Mouse (Mus musculus): ENCODE measurements around the gene Zdhhc8.
"Not testable (repeated sequence)": the region's sequence is repeated elsewhere in the genome, so short reads cannot be mapped to it uniquely, and the experiment has no call there.

The Zdhhc8 gene

DNA sequence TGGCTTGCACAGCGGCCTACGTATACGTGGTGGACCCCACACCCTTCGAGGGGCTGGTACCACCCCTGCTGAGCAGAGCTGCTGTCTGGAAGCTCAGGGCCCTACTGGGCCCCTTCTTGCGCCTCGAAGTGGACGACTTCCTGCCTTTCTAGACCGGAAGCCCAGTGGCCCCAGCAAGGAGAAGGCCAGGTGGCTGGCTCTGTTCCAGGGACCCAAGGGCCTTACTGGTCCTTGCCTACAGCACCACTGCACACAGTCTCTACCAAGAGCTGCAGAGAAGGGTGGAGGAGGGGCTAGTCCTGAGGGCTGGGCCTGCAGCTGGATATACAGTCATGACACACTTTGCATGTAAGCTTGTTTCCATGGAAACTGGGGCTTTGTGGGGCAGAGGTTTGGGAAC lies 14.9 kb downstream of the Zdhhc8 start:
- Histone ChIP-seq H3K36me3 (ENCODE audit: control insufficient read depth, insufficient read depth, low read length, poor library complexity, severe bottlenecking) (peaks cover 5% of the 10 kb centered on the region; the same call in 1 of the 2 replicates), H3K27me3 (ENCODE audit: control insufficient read depth, insufficient read depth, low read length, poor library complexity, severe bottlenecking) (no peaks in the 10 kb centered on the region)
- peak; percentile 14 for DNase-seq (ENCODE audit: low read depth, low spot score)

DNA sequence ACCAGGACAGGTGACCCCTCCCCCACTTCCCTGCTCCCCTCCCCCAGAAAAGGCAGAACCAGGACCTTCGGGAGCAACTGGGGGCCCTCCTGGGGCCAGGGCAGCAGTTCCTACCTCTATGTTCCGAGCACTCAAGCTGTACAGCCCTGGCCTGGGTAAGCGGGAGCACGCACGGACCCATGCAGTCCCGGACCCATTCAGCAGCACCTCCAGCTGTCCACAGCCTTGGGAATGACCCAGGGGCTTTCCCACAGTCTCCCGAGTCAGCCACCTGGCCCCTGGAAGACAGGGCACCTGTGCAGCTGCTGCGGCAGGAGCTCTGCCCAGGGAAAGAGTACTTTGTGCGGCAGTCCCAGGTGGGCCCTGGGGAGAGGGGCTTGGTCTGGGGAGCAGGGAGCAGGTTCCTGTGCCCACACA lies 16.3 kb downstream of the Zdhhc8 start:
- no peaks in the 10 kb centered on the region for H3K27me3 ChIP-seq (ENCODE audit: control insufficient read depth, insufficient read depth, low read length, poor library complexity, severe bottlenecking)
- DNase-seq (ENCODE audit: low read depth, low spot score), result no peak
- peaks cover 2% of the 10 kb centered on the region; the same call in 1 of the 2 replicates for H3K36me3 ChIP-seq (ENCODE audit: control insufficient read depth, insufficient read depth, low read length, poor library complexity, severe bottlenecking)

- H3K27me3 ChIP-seq (ENCODE audit: control insufficient read depth, insufficient read depth, low read length, poor library complexity, severe bottlenecking), result no peaks in the 10 kb centered on the region
- peaks cover under 1% of the 10 kb centered on the region; the same call in 1 of the 2 replicates for H3K36me3 ChIP-seq (ENCODE audit: control insufficient read depth, insufficient read depth, low read length, poor library complexity, severe bottlenecking)
- DNase-seq (ENCODE audit: low read depth, low spot score), result no peak
Observed at GRCm38 (mm10) chr16:18217579-18217978, 17.4 kb downstream of the Zdhhc8 start, which contains the start of gene Ccdc188. Ccdc188 (plus strand) TSS chr16:18217879.

DNA sequence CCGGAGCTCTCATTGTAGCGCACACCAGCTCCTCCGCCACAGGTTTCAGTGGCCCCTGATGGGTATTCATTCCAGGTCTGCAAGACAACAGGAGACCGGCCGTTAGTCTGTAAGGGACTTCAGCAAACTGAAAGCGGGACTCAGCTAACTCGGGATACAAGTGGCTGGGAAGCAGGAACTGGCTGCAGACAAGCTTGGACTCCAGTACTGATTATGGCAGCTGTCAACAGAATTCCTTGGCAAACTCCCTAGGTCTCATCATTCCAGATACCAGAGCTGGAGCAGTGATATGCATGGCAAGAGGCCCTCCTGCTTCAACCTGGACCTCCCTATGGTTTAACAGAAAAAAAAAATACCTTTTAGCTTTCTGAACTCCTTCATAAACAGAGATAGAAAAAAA lies 20.1 kb downstream of the Zdhhc8 start:
- DNase-seq (ENCODE audit: low read depth, low spot score), result no peak
- Histone ChIP-seq H3K36me3 (ENCODE audit: control insufficient read depth, insufficient read depth, low read length, poor library complexity, severe bottlenecking) (no peaks in the 10 kb centered on the region), H3K27me3 (ENCODE audit: control insufficient read depth, insufficient read depth, low read length, poor library complexity, severe bottlenecking) (no peaks in the 10 kb centered on the region)

DNA sequence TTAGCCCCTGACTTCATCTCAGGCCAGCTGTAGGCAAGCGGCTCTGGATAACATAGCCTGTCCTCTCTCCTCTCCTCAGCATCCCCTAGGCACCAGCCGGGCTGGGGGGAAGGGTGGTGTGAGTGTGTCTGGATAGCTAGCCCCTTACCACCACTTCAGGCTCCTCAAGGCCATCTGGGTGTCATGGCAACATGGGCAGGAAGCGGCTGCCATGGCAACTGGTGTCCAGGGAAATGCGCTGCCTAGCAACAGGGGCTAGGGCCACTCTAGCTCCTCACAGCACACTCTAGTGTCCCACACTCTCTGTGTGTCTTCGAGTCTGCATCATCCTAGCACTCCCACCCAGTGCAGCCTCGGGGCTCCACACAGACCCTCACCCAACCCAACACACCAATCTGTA lies 21.2 kb downstream of the Zdhhc8 start:
- Histone ChIP-seq H3K36me3 (ENCODE audit: control insufficient read depth, insufficient read depth, low read length, poor library complexity, severe bottlenecking) (no peaks in the 10 kb centered on the region), H3K27me3 (ENCODE audit: control insufficient read depth, insufficient read depth, low read length, poor library complexity, severe bottlenecking) (no peaks in the 10 kb centered on the region)
- DNase-seq (ENCODE audit: low read depth, low spot score), result no peak

- no peaks in the 10 kb centered on the region for H3K36me3 ChIP-seq (ENCODE audit: control insufficient read depth, insufficient read depth, low read length, poor library complexity, severe bottlenecking)
- DNase-seq (ENCODE audit: low read depth, low spot score), result peak; percentile 82
Observed at GRCm38 (mm10) chr16:18211417-18212171, 23.3 kb downstream of the Zdhhc8 start.

GRCm38 (mm10) chr16:18210701-18211416 lies 24.1 kb downstream of the Zdhhc8 start:
- DNase-seq (ENCODE audit: low read depth, low spot score), result peak; percentile 58
- H3K36me3 ChIP-seq (ENCODE audit: control insufficient read depth, insufficient read depth, low read length, poor library complexity, severe bottlenecking), result no peaks in the 10 kb centered on the region
- no peaks in the 10 kb centered on the region for H3K27me3 ChIP-seq (ENCODE audit: control insufficient read depth, insufficient read depth, low read length, poor library complexity, severe bottlenecking)

More at GRCm38 (mm10) chr16:18211417-18212171, 23.3 kb downstream of the Zdhhc8 start:
- H3K27me3 ChIP-seq (ENCODE audit: control insufficient read depth, insufficient read depth, low read length, poor library complexity, severe bottlenecking), result no peaks in the 10 kb centered on the region

- H3K36me3 ChIP-seq (ENCODE audit: control insufficient read depth, insufficient read depth, low read length, poor library complexity, severe bottlenecking), result no peaks in the 10 kb centered on the region
- no peak for DNase-seq (ENCODE audit: low read depth, low spot score)
- no peaks in the 10 kb centered on the region for H3K27me3 ChIP-seq (ENCODE audit: control insufficient read depth, insufficient read depth, low read length, poor library complexity, severe bottlenecking)
Observed at GRCm38 (mm10) chr16:18203430-18204091, 31.4 kb downstream of the Zdhhc8 start.

DNA sequence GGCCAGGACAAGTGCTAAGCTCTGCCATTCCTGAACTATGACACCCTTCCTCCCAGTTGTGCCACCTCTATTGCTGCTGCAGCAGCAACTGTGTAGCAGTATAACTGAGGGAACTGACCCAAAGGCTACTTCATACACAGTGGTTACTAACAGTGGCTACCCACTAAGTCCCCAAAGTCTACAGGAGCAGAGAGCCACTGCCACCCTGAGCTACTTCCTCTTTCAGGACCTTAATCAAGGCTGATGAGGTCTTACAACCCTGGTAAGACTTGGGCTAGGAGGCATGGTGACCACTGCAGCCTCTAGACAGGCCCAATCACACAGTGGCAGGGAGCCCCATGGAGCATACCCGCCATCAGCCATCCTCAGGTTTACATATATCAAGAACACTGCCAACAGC lies 32.9 kb downstream of the Zdhhc8 start:
- Histone ChIP-seq H3K36me3 (ENCODE audit: control insufficient read depth, insufficient read depth, low read length, poor library complexity, severe bottlenecking) (no peaks in the 10 kb centered on the region), H3K27me3 (ENCODE audit: control insufficient read depth, insufficient read depth, low read length, poor library complexity, severe bottlenecking) (no peaks in the 10 kb centered on the region)
- DNase-seq (ENCODE audit: low read depth, low spot score), result no peak

- Histone ChIP-seq H3K27me3 (ENCODE audit: control insufficient read depth, insufficient read depth, low read length, poor library complexity, severe bottlenecking) (no peaks in the 10 kb centered on the region), H3K36me3 (ENCODE audit: control insufficient read depth, insufficient read depth, low read length, poor library complexity, severe bottlenecking) (no peaks in the 10 kb centered on the region)
- no peak for DNase-seq (ENCODE audit: low read depth, low spot score)
Observed at GRCm38 (mm10) chr16:18201620-18202019, 33.3 kb downstream of the Zdhhc8 start.

DNA sequence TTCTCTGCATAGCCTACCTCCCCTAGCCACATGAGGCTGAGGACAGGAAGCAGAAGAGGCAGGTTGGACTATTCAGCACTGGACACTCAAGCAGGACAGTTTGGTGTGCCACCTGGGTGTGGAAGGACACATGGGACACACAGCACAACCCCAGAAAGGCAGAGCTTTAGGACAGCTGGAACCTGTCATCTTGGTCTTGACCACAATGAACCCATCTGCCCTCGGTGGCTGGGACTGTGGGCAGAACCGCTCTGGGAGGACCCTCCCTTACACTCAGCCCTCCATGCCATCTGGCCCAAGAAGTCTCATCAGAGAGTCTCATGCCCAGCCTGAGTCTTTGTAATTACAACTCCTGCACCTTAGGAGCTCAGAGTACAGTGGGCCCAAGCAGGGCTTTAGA lies 34.9 kb downstream of the Zdhhc8 start:
- no peak for DNase-seq (ENCODE audit: low read depth, low spot score)
- Histone ChIP-seq H3K27me3 (ENCODE audit: control insufficient read depth, insufficient read depth, low read length, poor library complexity, severe bottlenecking) (no peaks in the 10 kb centered on the region), H3K36me3 (ENCODE audit: control insufficient read depth, insufficient read depth, low read length, poor library complexity, severe bottlenecking) (no peaks in the 10 kb centered on the region)

DNA sequence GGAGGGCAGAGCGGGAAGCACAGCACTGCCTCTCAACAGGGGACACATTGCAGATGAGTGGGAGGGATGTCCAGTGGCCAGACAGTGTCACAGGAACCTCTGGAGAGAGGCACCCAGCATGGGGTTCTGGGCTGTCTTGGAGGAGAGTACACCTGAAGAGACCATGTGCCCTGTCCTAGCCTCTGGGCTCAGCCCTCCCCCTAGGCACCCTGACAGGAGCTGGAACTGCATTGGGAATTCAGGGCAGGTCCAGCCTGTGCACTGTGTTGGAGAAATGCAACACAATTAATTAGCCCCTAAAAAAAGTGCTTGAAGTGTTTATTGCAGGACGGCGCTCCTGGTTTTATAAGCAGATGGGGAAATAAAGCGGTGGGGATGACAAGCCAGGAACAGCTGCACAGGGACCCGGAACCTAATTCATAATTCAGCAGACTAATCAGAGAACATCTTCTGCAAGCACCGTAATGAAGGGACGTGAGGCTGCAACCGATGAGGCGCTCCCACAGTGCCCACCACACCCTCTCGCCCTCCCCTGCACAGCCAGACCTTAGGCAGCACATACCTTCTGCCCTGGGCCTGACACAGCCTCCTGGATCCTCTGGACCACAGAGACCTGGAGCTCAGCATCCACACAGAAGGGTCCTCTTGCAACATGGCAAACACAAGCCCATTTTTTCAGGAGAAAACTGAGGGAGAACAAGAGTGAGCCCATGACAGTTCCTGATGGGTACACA lies 36.4 kb downstream of the Zdhhc8 start:
- H3K27me3 ChIP-seq (ENCODE audit: control insufficient read depth, insufficient read depth, low read length, poor library complexity, severe bottlenecking), result no peaks in the 10 kb centered on the region
- no peak for DNase-seq (ENCODE audit: low read depth, low spot score)
- H3K36me3 ChIP-seq (ENCODE audit: control insufficient read depth, insufficient read depth, low read length, poor library complexity, severe bottlenecking), result no peaks in the 10 kb centered on the region

DNA sequence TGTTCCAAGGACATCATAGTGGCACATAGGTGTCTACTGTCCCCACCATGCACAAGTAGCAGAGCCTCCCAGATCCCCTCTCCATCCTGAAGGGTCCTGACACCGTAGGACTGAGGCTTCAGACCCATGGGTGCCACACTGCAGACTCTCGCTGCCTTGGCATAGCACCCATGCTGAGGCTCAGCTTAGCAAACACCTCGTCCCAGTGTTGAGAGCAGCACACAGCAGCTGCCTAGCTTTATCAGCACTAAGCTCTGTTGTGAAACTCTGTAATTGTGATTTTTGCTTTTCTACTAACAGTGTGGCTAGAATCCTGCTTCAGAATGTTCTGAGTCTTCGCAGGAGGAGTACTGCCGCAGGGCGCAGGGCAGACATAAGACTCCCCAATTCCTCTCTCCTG lies 37.1 kb downstream of the Zdhhc8 start:
- DNase-seq (ENCODE audit: low read depth, low spot score), result no peak
- H3K36me3 ChIP-seq (ENCODE audit: control insufficient read depth, insufficient read depth, low read length, poor library complexity, severe bottlenecking), result no peaks in the 10 kb centered on the region
- H3K27me3 ChIP-seq (ENCODE audit: control insufficient read depth, insufficient read depth, low read length, poor library complexity, severe bottlenecking), result no peaks in the 10 kb centered on the region

DNA sequence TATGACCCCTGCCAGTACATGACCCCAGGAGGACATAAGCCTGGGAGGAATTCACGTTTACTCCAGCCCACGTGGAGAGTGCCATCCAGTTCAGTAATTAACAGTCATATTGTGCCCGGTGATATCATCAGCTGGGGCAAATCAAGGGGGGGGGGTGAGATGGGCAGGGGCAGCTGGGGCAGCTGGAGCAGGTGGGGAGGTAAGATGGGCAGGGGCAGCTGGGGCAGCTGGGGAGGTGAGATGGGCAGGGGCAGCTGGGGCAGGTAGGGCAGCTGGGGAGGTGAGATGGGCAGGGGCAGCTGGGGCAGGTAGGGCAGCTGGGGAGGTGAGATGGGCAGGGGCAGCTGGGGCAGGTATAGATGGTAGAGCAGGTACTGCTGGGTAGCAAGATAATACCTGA lies 39.4 kb downstream of the Zdhhc8 start:
- not testable (repeated sequence) for H3K36me3 ChIP-seq (ENCODE audit: control insufficient read depth, insufficient read depth, low read length, poor library complexity, severe bottlenecking); H3K27me3 ChIP-seq (ENCODE audit: control insufficient read depth, insufficient read depth, low read length, poor library complexity, severe bottlenecking); DNase-seq (ENCODE audit: low read depth, low spot score)

All from splenic B cell, adult 2 months (primary cell).